Mouse (Mus musculus) spleen, postnatal 4 days (tissue): ENCODE results near the gene Itpk1.

Experiments
- DNase-seq, 2 experiments: peaks; one replicate each; pipeline ENCODE4 v3.0.0; 2022; ENCODE audit warnings: low spot score in 2 of 2

Gene Itpk1

DNA sequence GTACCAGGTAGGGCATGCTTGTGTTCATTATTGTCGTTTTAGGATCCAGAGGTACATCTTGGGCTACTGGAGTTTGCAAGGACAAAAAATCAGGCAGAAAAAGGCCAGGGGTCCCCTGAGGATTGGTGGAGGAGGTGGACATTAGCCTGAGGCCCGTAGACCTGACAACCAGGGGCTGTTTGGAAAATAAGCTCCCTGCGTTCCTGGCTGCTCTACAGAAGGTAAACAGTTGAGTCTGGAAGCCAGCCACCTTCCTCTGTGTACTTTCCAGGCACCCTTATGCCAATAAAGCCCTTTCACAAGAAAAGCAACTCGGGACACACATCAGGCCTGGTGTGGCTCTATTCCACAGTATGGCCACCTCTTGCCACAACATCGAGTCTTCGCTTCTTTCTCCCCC lies 79.0 kb downstream of the Itpk1 start:
- DNase-seq: no peak

DNA sequence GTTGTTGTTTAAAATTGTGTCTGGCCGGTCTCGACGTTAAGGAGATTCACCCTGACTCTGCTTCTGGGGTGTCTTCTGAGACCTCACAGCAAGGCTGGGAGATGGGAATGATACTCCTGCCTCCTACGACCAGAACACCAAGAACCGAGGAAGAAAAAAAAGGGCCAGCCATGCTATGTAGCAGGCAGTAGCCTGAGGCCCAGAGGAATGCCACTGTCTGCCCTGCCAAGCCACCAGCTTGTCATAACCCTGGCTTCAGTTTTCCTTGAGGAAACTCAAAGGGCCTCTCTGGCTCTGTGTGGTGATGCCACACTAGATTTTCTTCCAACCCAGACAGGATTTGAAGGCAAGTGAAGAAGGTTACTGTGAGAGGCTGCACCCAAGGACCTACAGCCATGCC lies 79.6 kb downstream of the Itpk1 start:
- no peak for DNase-seq

DNA sequence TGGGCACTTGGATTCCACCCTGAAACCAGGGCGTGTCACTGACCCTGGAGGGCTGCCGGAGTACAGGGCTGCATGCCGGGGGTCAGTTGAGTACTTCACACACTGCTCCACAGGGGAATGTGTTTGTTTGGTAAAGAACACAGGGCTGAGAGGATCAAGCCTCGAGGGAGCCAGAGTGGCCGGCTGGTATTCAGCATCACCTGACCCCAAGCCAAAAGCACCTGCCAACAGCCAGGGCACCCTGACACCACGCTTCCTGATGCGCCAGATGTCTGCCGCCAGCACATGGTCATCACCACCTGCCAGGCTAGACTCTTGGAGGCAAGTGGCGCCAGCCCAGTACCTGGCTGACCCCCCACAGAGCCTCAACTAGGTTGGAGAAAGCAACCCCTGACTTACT lies 80.9 kb downstream of the Itpk1 start:
- no peak for DNase-seq

DNA sequence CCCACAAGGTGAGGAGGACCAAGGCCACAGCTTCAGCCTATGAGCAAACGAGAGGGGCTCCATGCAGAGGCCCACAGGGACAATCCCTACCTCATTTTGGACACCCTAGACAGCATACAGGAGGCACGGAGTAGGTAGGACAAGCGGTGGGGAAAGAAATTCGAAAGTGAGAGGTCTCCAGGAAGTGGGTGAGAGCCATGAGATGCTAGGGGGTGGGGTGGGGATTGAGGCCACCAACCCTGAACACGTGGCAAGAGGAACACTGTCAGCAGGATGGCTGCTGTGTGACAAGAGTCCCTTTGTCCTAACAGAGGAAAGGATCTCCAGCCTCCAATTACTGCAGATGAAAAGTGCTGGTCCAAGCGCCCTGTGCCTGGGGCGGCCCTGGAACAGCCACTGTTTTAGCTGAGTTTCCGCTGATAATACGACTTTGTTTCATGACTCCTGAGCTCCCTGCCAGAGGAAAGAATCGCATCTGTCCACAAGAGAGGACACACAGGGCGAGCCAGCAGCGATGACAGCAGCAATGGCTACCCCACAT lies 82.4 kb downstream of the Itpk1 start:
- DNase-seq: no peak

DNA sequence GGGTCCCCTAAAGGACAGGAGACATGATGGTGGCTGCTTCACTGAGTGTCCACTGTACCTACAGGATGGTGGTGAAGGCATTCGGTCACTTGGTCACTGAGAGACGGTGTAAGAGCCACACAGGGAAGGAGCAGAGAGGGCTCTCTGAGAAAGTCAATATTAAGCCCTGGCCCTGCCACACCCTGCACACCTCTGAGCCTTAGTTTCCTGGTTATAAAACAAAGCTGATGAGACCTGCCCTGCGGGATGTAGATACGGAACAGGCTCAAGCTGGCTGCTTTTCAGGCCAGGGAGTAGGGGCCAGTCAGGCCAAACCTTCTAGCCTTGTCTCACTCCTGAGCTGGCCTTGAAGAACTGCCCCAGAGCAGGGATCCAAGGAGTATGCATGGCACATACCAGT lies 82.9 kb downstream of the Itpk1 start:
- no peak for DNase-seq

DNA sequence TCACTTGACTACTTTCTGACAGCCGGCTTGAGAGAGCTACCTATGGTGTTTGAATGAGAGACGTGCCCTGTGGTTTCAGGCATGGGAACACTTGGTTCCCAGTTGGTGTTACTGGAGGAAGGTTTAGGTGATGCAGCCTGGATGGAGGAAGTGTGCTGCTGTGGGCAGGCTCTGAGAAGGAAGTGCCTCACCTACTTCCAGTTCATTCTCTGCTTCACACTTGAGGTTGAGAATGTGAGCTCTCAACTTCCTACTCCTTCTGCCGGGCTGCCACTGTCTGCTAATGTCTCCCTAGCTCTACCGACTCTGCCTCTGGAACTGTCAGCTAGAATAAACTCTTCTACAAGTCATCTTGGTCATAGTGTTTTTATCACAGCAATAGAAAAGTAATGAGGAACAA lies 83.5 kb downstream of the Itpk1 start:
- no peak for DNase-seq

DNA sequence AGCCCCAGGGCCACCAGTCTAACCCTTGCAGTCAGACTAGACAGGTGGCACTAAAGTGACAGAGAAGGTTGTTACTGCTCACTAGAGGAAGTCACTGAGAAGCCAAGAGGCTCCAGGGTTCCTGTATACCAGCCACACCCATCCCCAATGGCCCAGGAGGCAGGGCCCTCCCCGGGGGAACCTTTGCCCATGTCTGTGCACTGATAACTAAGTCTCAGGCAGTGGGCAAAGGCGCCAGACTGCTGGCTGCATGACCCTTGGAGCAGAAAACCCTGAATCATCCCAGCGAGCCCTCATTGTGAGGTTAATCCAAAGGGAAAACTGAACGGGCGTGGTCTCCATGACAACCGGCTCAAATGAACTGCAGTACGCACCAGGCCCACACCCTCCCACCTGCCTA lies 84.8 kb downstream of the Itpk1 start:
- peak in 1 of 2 experiments; percentile 50 for DNase-seq

DNA sequence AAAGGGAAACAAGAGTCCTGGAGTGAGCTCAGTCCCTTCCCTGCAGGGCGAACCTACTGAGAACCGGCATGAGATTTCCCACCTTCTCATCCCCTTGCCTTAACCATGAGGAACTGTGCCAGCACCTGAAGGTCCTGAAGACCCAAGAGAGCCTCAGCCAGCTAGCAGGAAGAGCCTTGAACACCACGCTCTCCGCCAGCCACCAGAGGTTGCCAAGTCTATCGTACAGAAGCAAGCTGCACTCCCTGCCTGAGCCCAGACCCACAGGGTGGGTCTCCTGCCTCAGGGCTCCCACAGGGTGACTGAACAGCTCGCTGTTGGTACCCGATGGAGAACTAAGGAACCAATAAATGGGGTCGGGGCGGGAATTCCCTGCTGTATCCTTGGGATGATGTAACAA lies 86.6 kb downstream of the Itpk1 start:
- DNase-seq: no peak

DNA sequence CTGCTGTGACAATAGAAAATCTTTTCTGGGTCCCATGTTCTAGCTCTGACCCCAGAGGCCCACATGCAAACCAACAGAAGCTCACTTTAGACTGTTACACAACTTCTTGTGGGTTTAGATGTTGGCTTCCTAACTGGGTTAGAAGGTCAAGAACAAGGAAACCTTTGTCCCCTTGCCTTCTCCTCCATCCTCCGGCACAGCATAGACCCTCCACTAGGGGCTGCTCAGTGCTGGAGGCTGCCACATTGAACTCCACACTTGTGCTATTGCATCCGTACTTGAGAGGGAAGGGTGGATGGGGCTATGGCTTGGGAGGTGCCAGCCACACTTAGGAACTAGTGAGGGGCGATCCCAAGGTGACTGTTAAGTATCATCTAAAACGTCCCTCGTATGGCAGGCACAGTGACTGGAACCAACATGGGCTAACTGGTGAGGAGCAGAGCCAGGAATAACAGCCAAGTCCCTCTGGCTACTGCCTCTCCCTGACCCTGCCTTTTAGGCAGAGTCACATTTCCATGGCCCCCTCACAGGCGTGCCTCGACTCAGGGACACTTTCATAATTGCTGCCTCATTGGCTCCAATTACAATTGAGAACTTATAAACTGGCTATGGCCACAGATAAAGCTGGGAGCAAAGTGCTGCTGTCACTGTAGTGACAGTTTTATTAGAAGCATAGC lies 87.7 kb downstream of the Itpk1 start:
- DNase-seq: no peak

DNA sequence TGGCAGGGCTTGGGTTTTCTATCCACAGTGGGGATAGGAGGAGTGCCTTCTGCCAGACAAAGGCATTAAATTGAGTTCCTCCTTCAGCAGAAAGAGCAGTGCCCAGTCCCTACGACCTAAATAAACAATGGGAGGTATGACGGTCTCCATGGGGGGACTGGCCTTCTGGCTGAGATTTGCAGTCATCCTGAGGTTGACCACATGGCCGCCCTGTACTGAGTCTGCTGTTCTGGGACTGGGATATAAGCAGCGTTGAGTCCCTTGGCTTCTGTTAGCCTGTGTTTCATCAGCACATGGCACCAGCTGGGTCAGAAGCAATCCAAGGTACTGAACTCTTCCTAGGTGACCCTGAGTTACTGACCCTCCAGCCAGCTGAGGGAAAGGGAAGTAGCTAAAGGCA lies 88.5 kb downstream of the Itpk1 start:
- no peak for DNase-seq

DNA sequence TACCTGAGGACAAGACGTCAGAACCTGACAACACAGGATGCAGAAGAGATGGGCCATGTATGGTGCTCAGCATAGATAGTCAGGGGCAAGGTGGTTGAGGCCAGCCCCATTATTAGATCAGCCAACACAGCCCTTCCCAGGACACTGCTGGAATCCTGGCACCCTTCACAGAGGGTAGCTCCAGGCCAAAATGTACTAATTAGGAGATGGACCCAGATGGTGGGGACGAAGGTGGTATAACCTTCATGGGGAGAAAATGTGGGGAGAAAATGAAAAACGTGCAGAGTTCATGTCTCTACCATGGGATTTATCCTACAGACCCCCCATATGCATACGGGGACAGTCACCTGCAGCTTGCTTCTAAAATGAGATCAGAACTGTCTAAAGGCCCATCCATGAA lies 91.3 kb downstream of the Itpk1 start:
- DNase-seq: no peak

DNA sequence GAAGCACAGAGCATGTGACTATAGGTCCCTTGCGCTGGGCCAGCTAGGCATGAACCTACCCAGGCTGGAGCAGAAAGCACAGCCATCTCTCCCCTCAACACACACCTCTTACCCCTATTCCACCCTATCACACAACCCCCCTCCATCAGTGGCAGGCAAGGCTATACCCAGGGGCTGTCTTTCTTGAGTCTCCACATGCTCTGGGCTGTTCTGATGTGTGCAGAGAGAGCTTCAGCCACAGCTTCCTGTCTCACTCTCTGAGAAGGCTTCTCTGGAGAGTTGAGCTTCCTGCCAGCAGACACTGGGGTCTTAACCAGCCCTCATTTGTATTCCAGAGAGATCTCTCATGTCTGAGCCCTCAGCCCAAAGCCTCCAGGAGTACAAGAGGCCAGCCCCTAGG lies 92.3 kb downstream of the Itpk1 start:
- no peak for DNase-seq

DNA sequence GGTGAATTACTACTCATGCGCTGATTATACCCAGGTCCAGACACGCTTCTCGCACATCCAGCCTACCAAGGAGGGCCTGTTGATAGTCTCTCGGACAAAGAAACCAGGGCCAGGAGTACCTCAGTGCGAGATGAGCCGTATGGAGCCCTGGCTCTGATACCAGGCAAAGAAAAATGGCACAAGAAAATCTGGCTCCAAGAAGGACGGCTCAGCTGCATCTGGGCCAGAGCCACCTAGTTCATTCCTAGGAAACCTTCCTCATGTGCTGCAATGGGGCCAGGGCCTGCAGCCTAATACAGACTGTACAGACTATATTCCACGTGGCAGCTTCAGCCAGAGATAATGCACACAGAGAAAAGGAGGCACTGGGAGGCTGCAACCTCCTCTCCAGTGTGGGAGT lies 93.8 kb downstream of the Itpk1 start:
- no peak for DNase-seq

DNA sequence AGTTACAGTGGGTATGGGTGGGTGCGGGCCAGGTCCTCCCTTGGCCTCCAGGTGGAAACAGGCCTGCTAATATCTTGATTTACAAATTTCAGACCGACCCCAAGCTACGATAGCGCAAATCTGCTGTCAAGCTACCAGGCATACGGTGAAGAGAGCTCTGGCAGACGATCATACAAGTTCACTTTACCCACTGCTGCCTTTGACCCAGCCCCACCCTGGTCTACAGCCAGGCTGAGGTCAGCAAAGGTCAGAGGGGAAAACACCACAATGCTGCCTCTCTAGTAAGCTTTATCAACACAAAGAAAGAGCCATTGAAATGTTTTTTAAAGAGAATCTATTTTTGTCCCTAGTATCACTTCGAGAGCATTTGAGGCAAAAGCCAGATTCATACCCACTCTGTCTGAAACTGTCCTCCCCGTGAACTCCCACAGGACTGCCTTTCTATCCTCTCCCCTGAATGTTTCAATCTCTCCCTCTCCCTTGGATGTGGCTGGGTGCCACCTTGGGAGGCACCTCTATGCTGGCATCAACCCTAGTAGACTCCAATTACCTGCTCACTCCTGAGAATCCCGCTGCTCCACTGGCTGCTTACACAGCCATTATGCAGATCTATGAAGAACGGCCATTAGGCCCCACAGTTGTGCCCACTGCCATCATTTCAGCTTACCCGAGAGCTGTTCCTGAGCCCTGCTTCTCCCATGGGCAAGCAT lies 96.8 kb downstream of the Itpk1 start:
- no peak for DNase-seq

DNA sequence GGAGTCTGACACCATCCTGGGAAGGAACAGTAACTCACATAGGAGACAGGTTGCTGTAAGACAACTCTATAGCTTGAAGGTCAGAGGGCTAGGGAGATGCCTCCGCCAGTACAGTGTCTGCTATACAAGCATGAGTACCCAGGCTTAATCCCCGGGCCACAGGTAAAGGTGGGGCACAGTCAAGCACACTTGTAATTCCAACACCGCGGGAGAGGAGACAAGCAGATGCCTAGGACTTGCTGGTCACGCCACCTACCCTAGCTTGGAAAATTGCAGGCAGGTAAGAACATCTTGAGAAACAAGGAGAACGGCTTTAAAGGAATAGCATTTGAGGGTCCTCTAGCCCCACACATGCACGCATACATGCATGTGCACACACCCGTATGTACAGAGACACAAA lies 97.7 kb downstream of the Itpk1 start:
- no peak for DNase-seq

DNA sequence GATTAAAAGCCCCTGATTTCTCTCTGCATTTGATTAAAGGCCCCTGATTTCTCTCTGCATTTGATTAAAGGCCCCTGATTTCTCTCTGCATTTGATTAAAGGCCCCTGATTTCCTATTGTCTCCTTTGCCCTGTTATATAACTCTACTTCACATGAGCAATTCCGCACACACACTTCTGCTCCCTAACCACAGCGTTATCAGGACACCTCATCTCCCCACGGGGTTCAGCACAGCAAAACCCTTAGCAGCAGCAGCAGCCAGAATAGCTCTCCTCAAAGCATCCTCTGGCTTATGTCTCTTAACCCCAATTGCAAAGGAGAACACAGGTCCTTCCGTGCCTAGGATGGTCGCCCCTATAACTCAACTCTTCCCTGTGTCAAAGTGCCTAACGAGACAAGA lies 99.1 kb downstream of the Itpk1 start:
- no peak for DNase-seq

DNA sequence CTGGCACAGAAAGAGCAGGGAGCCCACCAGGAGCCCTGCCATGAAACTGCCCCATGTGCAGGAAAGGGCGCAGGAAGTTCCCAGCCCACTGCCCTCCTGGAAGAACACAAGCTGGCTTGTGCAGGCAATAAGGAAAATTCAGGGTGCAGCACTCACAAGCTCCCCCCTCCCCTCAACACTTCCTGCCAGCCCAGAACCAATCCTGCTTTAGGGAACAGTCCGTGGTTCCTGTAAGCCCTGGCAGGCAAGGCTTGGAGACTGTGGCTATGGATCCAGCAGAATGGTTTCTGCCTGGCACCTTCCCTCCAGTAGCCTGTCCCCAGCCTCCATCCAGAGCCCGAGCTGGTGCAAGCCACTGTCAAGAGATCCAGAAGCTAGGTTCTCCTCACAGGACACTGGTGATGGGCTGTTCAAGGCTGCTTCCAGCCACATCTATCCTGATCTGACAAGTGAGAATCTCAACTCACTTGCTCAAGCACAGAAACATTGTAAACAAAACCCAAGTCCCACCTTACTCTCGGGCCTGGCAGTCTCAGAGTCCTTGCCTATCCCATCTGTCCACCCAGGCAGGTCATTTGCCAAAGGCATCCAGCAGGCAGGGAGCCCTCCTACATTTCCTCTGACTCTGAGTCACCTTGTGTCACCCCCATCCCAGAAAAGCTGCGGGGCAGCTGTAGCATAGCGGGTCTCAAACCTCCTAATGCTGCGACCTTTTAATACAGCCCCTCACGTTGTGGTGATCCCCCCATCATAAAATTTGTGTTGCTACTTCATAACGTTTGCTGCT lies 102.3 kb downstream of the Itpk1 start:
- DNase-seq: no peak

DNA sequence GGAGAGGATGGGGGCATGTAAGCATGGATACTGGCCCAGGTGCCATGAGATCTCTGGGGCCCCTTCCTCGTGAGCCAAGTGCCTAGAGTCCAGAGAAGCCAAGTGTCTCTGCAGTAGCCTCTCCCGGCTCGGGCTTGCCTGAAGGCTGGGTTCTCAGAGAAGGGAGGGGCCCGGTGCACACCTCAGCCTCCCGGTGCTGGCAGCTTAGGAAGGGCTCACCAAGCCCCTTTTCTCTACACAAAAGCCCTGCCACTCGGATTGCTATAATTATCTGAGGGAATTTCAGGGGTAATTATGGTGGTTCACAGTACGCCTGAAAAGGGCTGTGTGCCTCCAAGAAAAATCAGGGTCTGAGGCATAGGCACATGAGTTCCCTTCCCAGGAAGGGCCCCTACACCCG lies 102.9 kb downstream of the Itpk1 start:
- DNase-seq: no peak

DNA sequence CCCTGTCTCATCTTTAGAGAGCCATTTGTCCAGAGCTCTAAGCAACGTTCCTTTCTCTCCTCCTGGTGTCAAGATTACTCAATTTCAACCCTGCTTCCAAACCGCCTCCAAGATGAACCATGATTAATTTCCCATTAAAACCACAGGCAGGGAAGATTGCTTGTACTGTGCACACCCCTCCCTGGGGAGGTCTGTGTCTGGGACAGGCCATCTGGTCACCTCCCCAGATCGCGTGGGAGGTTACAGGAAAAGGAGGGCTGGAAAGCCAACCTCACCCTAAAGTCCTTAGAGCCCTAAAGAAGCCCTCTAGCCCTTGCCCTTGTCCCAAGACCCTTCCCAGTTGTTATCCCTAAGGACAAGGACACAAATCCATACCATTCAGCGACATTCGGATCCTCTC lies 104.4 kb downstream of the Itpk1 start:
- DNase-seq: no peak

DNA sequence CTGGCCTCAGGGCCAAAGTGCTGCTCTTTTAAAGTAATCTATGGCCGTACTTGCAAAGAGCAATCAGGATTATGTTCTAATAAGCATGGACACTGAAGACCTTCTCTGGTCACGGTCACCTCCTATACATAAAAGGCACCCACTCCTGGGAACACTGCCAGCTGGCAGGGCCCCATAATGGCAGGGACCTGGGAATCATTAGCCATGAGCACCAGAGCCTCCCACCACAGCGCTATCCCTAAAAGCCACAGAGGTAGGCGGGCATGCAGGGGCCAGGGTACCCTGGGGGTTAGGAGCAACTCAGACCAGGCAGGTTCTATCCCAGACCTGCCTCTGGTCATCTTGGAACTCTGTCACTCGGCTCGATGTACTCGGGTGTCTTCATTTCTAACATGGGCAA lies 104.9 kb downstream of the Itpk1 start:
- no peak for DNase-seq

DNA sequence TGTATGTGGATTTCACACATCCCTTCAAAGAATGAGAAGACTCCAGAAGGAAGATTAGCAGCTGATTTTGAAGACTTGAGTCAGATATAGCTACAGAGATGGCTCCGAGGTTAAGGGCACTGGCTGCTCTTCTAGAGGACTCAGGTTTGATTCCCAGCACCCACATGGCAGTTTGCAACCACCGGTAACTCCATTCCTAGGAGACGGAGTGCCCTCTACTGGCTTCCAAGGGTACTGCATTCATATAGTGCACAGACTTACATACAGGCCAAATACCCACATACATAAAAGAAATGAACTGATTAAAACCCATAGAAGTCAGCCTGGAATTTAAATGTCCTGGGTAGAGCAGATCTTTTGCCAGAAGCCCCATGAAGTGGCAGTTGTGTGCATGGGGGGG lies 106.2 kb downstream of the Itpk1 start:
- DNase-seq: no peak

DNA sequence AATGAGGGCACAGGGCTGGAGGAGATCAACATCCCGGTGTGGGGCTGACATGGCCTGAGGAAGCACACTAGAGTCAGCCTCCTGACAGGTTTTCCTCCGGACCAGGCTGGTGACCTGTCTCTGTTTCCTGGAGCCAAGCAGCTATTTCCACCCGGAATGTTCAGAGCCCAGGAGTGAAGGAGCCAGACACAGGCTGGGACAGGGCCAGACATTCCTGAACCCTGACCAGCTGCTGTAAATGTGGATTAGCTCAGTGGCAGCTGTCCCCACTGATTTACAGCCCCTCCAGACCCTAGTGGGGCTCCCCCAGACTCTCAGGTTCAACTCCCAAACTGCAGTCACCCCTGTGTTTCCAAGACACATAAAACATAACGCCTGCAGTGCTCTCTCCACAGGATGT lies 107.3 kb downstream of the Itpk1 start:
- DNase-seq: no peak

DNA sequence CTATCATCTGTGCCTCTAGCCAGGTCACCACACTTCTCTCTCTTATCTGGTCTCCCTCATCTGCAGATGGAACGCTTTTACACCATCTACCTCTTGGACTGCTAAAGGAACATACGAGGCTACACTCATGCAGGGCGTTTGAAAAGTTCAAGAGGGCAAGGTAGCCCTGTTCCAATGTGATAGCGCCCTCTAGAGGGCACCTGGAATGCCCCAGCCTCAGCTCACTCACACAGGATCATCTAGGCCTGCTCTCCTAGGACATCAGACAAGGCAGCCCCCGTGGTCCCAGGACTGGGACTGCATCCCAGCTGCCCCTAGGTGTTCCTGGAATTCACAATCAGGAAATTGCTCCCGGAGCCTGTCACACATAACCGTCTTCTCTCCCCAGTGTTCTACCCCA lies 108.3 kb downstream of the Itpk1 start:
- DNase-seq: no peak
